In genomic region chr2:71056115-71056835, GRCm38 (mm10) we compare ENCODE assay signal across 8 mouse cellular contexts. TPM values are rescaled to one million over a fixed set of nuclear protein-coding genes. Genes with fewer than 3 reads are reported as not detected.
DNase-seq lines count a peak whose midpoint lies in the region; ATAC-seq and TF ChIP-seq lines count a peak whose summit lies in the region.

No protein-coding gene starts in this region.

- no peak for TF ChIP-seq EP300 in ES-Bruce4 (IDR thresholded peaks at IDR 0.05; ENCODE audit: insufficient read depth, low read depth, low read length)

- peak overlapping the region; percentile 72 for H3K4me3 ChIP-seq in heart, embryonic 12.5 days
- H3K4me3 ChIP-seq in ES-Bruce4 (ENCODE audit: low read depth, low read length) = peak overlapping the region; percentile 76
- peak overlapping the region; percentile 81 for H3K4me3 ChIP-seq in forebrain, embryonic 14.5 days (ENCODE audit: low read depth, low read length)
- peak overlapping the region; percentile 82 for H3K4me3 ChIP-seq in liver, embryonic 15.5 days (replicated peaks)

- TF ChIP-seq POLR2A in ES-Bruce4 (IDR thresholded peaks at IDR 0.05; ENCODE audit: insufficient read depth, low read length) = no peak

- H3K4me2 ChIP-seq in heart, embryonic 12.5 days = peak overlapping the region; percentile 67
- H3K4me2 ChIP-seq in forebrain, embryonic 14.5 days (ENCODE audit: low read length) = peak overlapping the region; percentile 84
- H3K4me2 ChIP-seq in liver, embryonic 15.5 days = peak overlapping the region; percentile 95

- H3K27ac ChIP-seq in heart, embryonic 12.5 days (ENCODE audit: poor library complexity, severe bottlenecking) = peak overlapping the region; percentile 92
- peak overlapping the region; percentile 37; the same call in 1 of the 2 replicates for H3K27ac ChIP-seq in ES-Bruce4 (ENCODE audit: insufficient read depth, low read length)
- peak overlapping the region; percentile 96 for H3K27ac ChIP-seq in forebrain, embryonic 14.5 days (ENCODE audit: low read depth, low read length)
- H3K27ac ChIP-seq in liver, embryonic 15.5 days (replicated peaks) = peak overlapping the region; percentile 91

- ATAC-seq in heart, embryonic 12.5 days (ENCODE audit: insufficient number of reproducible peaks, low FRiP score) = no peak
- ATAC-seq in forebrain, embryonic 14.5 days = no peak
- no peak for ATAC-seq in liver, embryonic 15.5 days (ENCODE audit: insufficient read depth)

- H3K9ac ChIP-seq in heart, embryonic 12.5 days = peak overlapping the region; percentile 82
- H3K9ac ChIP-seq in ES-Bruce4 (ENCODE audit: low read depth, poor library complexity, severe bottlenecking) = peak overlapping the region; percentile 97
- peak overlapping the region; percentile 89 for H3K9ac ChIP-seq in forebrain, embryonic 14.5 days (ENCODE audit: low read length)
- H3K9ac ChIP-seq in liver, embryonic 15.5 days = peak overlapping the region; percentile 78

- H3K36me3 ChIP-seq in heart, embryonic 12.5 days = peaks cover 23% of the 10 kb centered on the region
- peaks cover 11% of the 10 kb centered on the region for H3K36me3 ChIP-seq in ES-Bruce4 (ENCODE audit: control insufficient read depth, insufficient read depth, low read length, poor library complexity, severe bottlenecking)
- H3K36me3 ChIP-seq in forebrain, embryonic 14.5 days (ENCODE audit: control insufficient read depth, insufficient read depth, low read length) = peaks cover 18% of the 10 kb centered on the region
- H3K36me3 ChIP-seq in liver, embryonic 15.5 days (replicated peaks) = peaks cover 16% of the 10 kb centered on the region; the same call in 1 of the 2 replicates

- no peak for TF ChIP-seq CTCF in ES-Bruce4 (IDR thresholded peaks at IDR 0.05; ENCODE audit: low read depth, low read length)

- WGBS in heart, embryonic 12.5 days = 13% methylated on average over 21 of the region's 21 CpGs
- 13% methylated on average over 21 of the region's 21 CpGs for WGBS in forebrain, embryonic 14.5 days
- WGBS in liver, embryonic 15.5 days (ENCODE audit: insufficient replicate concordance) = 11% methylated on average over 21 of the region's 21 CpGs

- no peak for DNase-seq in heart, postnatal 4 days
- peak; percentile 70 for DNase-seq in forebrain, embryonic 14.5 days (ENCODE audit: low spot score)
- no peak for DNase-seq in ovary, postnatal 14 days (ENCODE audit: low spot score)
- DNase-seq in ovary, adult 18-20 months (ENCODE audit: low spot score) = no peak
- DNase-seq in adrenal gland, adult 8-10 months = no peak

- H3K9me3 ChIP-seq in heart, embryonic 12.5 days (replicated peaks) = no peaks in the 10 kb centered on the region
- no peaks in the 10 kb centered on the region for H3K9me3 ChIP-seq in ES-Bruce4 (replicated peaks; ENCODE audit: control insufficient read depth, insufficient read depth, low read length, poor library complexity, severe bottlenecking)
- H3K9me3 ChIP-seq in forebrain, embryonic 14.5 days (replicated peaks; ENCODE audit: control insufficient read depth, low read length) = no peaks in the 10 kb centered on the region
- no peaks in the 10 kb centered on the region for H3K9me3 ChIP-seq in liver, embryonic 15.5 days (replicated peaks)

- H3K4me1 ChIP-seq in heart, embryonic 12.5 days (replicated peaks) = peaks cover 11% of the 10 kb centered on the region
- no peaks in the 10 kb centered on the region for H3K4me1 ChIP-seq in ES-Bruce4 (ENCODE audit: control insufficient read depth, insufficient read depth, low read length)
- peaks cover 8% of the 10 kb centered on the region for H3K4me1 ChIP-seq in forebrain, embryonic 14.5 days (ENCODE audit: control insufficient read depth, insufficient read depth, low read length)
- H3K4me1 ChIP-seq in liver, embryonic 15.5 days (replicated peaks) = peaks cover 22% of the 10 kb centered on the region

- H3K27me3 ChIP-seq in heart, embryonic 12.5 days (replicated peaks) = no peaks in the 10 kb centered on the region
- H3K27me3 ChIP-seq in ES-Bruce4 (ENCODE audit: control insufficient read depth, insufficient read depth, low read length, poor library complexity, severe bottlenecking) = no peaks in the 10 kb centered on the region
- H3K27me3 ChIP-seq in forebrain, embryonic 14.5 days (replicated peaks; ENCODE audit: control insufficient read depth, insufficient read depth, low read length) = no peaks in the 10 kb centered on the region
- H3K27me3 ChIP-seq in liver, embryonic 15.5 days = no peaks in the 10 kb centered on the region

RNA-seq across cellular contexts. Expression of gene Mettl8, which starts 0.9 kb away (rescaled TPM):
- 11.6 and 13.3 TPM in 2 replicates for polyA plus RNA-seq in heart, embryonic 12.5 days (2016; fragmentation: Nextera tagmentation; extraction: Ambion mirVana)
- 1 to 10 TPM; 4.4 to 5.7 TPM for total RNA-seq in heart, postnatal 4 days (2021)
- polyA plus RNA-seq in ES-Bruce4 (2011; ENCODE audit: insufficient read depth, insufficient read length, low read depth, missing spikeins) = 18.1 and 21.1 TPM in 2 replicates
- polyA plus RNA-seq in forebrain, embryonic 14.5 days (2014; fragmentation: Nextera tagmentation; extraction: Ambion mirVana) = 15.7 and 19.1 TPM in 2 replicates
- 7.6 and 8.5 TPM in 2 replicates for polyA plus RNA-seq in liver, embryonic 15.5 days (2015; fragmentation: Nextera tagmentation; extraction: Ambion mirVana)
- total RNA-seq in adrenal gland, adult 8-10 months (2022) = 10 to 100 TPM; 15.0 to 19.3 (median 17.1) TPM

RNA-seq across cellular contexts. Expression of gene Dcaf17, which starts 1.1 kb away (rescaled TPM):
- polyA plus RNA-seq in heart, embryonic 12.5 days (2016; fragmentation: Nextera tagmentation; extraction: Ambion mirVana) = 18.9 and 19.5 TPM in 2 replicates
- total RNA-seq in heart, postnatal 4 days (2021) = 1 to 10 TPM; 5.2 to 7.1 TPM
- polyA plus RNA-seq in ES-Bruce4 (2011; ENCODE audit: insufficient read depth, insufficient read length, low read depth, missing spikeins) = 52.8 and 54.0 TPM in 2 replicates
- polyA plus RNA-seq in forebrain, embryonic 14.5 days (2014; fragmentation: Nextera tagmentation; extraction: Ambion mirVana) = 23.6 and 26.9 TPM in 2 replicates
- polyA plus RNA-seq in liver, embryonic 15.5 days (2015; fragmentation: Nextera tagmentation; extraction: Ambion mirVana) = 14.7 and 16.2 TPM in 2 replicates
- 10 to 100 TPM; 11.2 to 14.7 (median 13.7) TPM for total RNA-seq in adrenal gland, adult 8-10 months (2022)

Comparison
In these comparisons a context has a peak if more than half of its experiments do, and no peak if none do; other contexts are left out.
1. H3K27ac ChIP-seq: peak in every context shown above with its lines; median percentile 96 in forebrain, embryonic 14.5 days; 92 in heart, embryonic 12.5 days; 91 in liver, embryonic 15.5 days; 37 in ES-Bruce4.